ENCODE assay signal across 8 mouse cellular contexts in the genomic region with DNA sequence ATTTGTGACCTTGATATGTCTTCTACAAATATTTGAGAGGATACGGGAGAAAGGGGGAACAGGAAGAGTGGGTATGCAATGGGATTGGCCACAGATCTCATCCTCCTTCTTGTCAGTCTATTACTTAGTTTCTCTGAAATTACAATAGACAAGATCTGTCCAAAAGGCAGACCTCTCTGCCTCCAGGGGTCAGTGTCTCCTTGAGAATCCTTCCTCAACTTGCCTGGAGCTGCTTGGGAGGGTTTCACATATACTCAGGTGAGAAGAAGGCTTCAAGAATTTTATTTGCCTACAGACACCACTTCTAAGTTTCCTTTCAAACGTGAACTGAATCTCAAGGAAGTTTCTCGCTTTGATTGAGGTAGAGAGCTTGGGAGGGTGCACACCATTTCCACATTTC.
DNase-seq lines count a peak whose midpoint lies in the region; ATAC-seq and TF ChIP-seq lines count a peak whose summit lies in the region.
"Had no signal": no experiment of that assay in that cellular context is flagged by ENCODE, and none has a peak within 500 bp of the region (broad histone marks: within the 10 kb centered on the region; RNA-seq: fewer than 3 reads in every experiment).

No protein-coding gene starts in this region.

- in situ Hi-C loops in ES-E14 (cut with MboI; ENCODE audit: low sequenced_read_pairs in 2 of 2, unreplicated experiment in 2 of 2) = no loop called here

- no peaks in the 10 kb centered on the region for H3K36me3 ChIP-seq in kidney, embryonic 15.5 days
- H3K36me3 ChIP-seq in ES-E14 (ENCODE audit: control insufficient read depth, insufficient read depth, low read length, poor library complexity, severe bottlenecking) = no peaks in the 10 kb centered on the region
- H3K36me3 ChIP-seq: embryonic facial prominence, embryonic 15.5 days had no signal

- H3K4me3 ChIP-seq in kidney, embryonic 15.5 days (replicated peaks) = no peak overlapping the region
- no peak overlapping the region for H3K4me3 ChIP-seq in ES-E14 (ENCODE audit: insufficient read depth in 1 of 2, low read depth in 1 of 2, low read length in 2 of 2, poor library complexity in 1 of 2, severe bottlenecking in 1 of 2)
- H3K4me3 ChIP-seq: embryonic facial prominence, embryonic 15.5 days had no signal

- no peak overlapping the region for H3K27ac ChIP-seq in kidney, embryonic 15.5 days
- no peak overlapping the region for H3K27ac ChIP-seq in ES-E14 (ENCODE audit: insufficient read depth, low read depth, low read length, poor library complexity, severe bottlenecking)
- H3K27ac ChIP-seq: embryonic facial prominence, embryonic 15.5 days had no signal

- no peaks in the 10 kb centered on the region for H3K4me1 ChIP-seq in kidney, embryonic 15.5 days
- no peaks in the 10 kb centered on the region for H3K4me1 ChIP-seq in ES-E14 (ENCODE audit: control insufficient read depth in 2 of 2, insufficient read depth in 2 of 2, low read length in 2 of 2, poor library complexity in 1 of 2)
- H3K4me1 ChIP-seq: embryonic facial prominence, embryonic 15.5 days had no signal

- intact Hi-C loops in heart, postnatal 36 days (cut with DNase I) = loop anchor here (2.0 kb wide), 1 partner anchor 734 kb away; no protein-coding TSS in a partner anchor

- H3K9ac ChIP-seq in kidney, embryonic 15.5 days = no peak overlapping the region
- H3K9ac ChIP-seq in ES-E14 (ENCODE audit: insufficient read depth, low read depth, low read length, poor library complexity, severe bottlenecking) = no peak overlapping the region
- H3K9ac ChIP-seq: embryonic facial prominence, embryonic 15.5 days had no signal

- no peak for ATAC-seq in kidney, embryonic 15.5 days (replicated peaks; ENCODE audit: low FRiP score)

- no peaks in the 10 kb centered on the region for H3K9me3 ChIP-seq in kidney, embryonic 15.5 days (replicated peaks)
- H3K9me3 ChIP-seq in ES-E14 (ENCODE audit: control insufficient read depth, insufficient read depth, low read depth, low read length) = no peaks in the 10 kb centered on the region
- H3K9me3 ChIP-seq: embryonic facial prominence, embryonic 15.5 days had no signal

- no peak overlapping the region for H3K4me2 ChIP-seq in kidney, embryonic 15.5 days
- H3K4me2 ChIP-seq: embryonic facial prominence, embryonic 15.5 days had no signal

- 55% methylated on average over 3 of the region's 3 CpGs for WGBS in kidney, embryonic 15.5 days

- DNase-seq in kidney, adult 9 months = peak; percentile 5
- DNase-seq in 416B (ENCODE audit: low read depth) (peak; percentile 1), ES-E14 (ENCODE audit: low read depth, low spot score) (peak; percentile 4)
- peak; percentile 3 to 5 for DNase-seq in heart, postnatal 36 days
- no peak for DNase-seq in natural killer cell, adult 2 months (ENCODE audit: low spot score in 2 of 2)
- no peak for DNase-seq in spleen, postnatal 14 days (ENCODE audit: low spot score in 2 of 2)

- no peaks in the 10 kb centered on the region for H3K27me3 ChIP-seq in kidney, embryonic 15.5 days
- H3K27me3 ChIP-seq: embryonic facial prominence, embryonic 15.5 days had no signal

TF ChIP-seq in ES-E14, 5 proteins besides CTCF, POLR2A, EP300 and RAD21:
- TF ChIP-seq ZC3H11A (IDR thresholded peaks at IDR 0.05; ENCODE audit: borderline replicate concordance, low read depth, low read length) (peak; percentile 25; the same call in 1 of the 2 replicates), MAFK (IDR thresholded peaks at IDR 0.05; ENCODE audit: insufficient read depth, low read depth, low read length) (no peak)

Comparison
In these comparisons a context has a peak if more than half of its experiments do, and no peak if none do; other contexts are left out.
1. DNase-seq: peak in kidney, adult 9 months (single experiment), 416B (single experiment), ES-E14 (single experiment) and heart, postnatal 36 days (2 of 2); none in natural killer cell, adult 2 months (0 of 2) and spleen, postnatal 14 days (0 of 2).